Mouse (Mus musculus) embryonic fibroblast, embryonic 13.5 days (primary cell): Measurements from ENCODE around the gene Ncor2. TPM values are rescaled to one million over a fixed set of nuclear protein-coding genes. Genes with fewer than 3 reads are reported as not detected.

Source experiments
- H3K27ac ChIP-seq: 2 replicates; pipeline ENCODE4 v1.5.1; 2012; ENCODE audit warnings: low read length, control low read depth, inconsistent platforms; ENCODE audit not compliant: insufficient read depth
- H3K4me1 ChIP-seq: 2 replicates; pipeline ENCODE4 v1.6.1; 2011; ENCODE audit warnings: low read length; ENCODE audit not compliant: control insufficient read depth, insufficient read depth
- H3K4me3 ChIP-seq: 2 replicates; pipeline ENCODE4 v1.5.1; 2011; ENCODE audit warnings: mild to moderate bottlenecking, control low read depth, low read length; ENCODE audit not compliant: insufficient read depth
- CTCF ChIP-seq: IDR thresholded peaks from 2 replicates; pipeline ENCODE4 v1.5.1; 2011; ENCODE audit warnings: mild to moderate bottlenecking, control low read depth, low read length, moderate library complexity, borderline replicate concordance; ENCODE audit not compliant: insufficient read depth
- POLR2A ChIP-seq: IDR thresholded peaks from 2 replicates; pipeline ENCODE4 v1.6.1; 2011; ENCODE audit warnings: low read depth, mild to moderate bottlenecking, control low read depth, low read length, moderate library complexity
- polyA plus RNA-seq: library from polyadenylated mRNA; stranded (reverse); fragments of >200 nt; gene quantifications from 2 replicates; pipeline ENCODE4 v1.2.4, GENCODE M21; 2011; ENCODE audit warnings: low read depth; ENCODE audit not compliant: missing spikeins, insufficient read length

The Ncor2 gene
- polyA plus RNA-seq, 1 experiment, result 110 TPM

DNA sequence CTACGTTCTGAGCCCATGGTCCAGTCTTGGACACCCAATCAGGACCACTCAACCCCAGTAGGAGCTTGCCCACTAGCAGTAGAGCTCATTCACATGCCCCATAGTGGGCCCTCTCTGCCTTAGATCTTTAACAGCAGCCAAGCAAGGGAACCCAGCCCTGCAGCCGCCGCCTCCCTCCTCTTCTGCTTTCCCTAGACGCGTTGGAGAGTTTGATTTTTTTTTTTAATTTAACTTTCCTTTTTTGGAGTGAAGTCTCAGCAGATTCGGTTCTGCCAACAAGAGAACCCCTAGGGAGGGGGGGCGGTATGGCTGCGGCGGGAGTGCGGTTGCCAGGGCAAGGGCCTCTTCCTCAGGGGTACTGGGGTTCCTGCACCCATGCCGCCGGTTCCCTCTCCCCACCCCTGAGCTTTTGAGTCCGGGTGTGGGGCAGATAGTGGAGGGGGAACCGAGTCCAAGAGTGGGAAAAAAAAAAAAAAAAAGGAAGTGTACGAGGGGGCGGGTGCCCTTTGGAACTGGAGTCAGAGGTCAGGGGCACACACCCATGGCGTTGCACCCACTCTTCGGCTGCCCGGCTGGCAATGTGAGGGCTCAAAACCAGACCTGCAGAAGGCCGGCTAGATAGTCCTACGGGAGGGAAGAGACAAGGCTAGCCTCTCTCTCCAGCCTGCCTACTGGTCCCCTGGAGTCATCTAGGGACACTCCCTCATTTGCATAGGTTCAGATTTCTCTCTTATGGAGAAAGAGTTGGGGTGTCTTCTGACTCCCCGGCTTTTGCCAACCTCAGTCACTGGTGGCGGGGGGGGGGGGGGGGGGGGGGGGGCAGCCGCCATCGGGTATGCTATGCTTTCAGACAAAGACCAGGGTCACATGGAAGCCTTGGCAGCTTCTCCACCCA, 963 bp upstream of the Ncor2 start:
- Histone ChIP-seq H3K4me3 (peak overlapping the region; percentile 18), H3K4me1 (peaks cover 8% of the 10 kb centered on the region), H3K27ac (peak overlapping the region; percentile 95)
- peak; percentile 28; the same call in 1 of the 2 replicates for TF ChIP-seq POLR2A
- no peak for TF ChIP-seq CTCF

GRCm38 (mm10) chr5:125178171-125179006, 630 bp downstream of the Ncor2 start:
- Histone ChIP-seq H3K4me1 (peaks cover 13% of the 10 kb centered on the region; the same call in 1 of the 2 replicates), H3K27ac (peak overlapping the region; percentile 80), H3K4me3 (peak overlapping the region; percentile 98)
- TF ChIP-seq CTCF, result no peak
- TF ChIP-seq POLR2A, result no peak

GRCm38 (mm10) chr5:125177481-125178134, 1.4 kb downstream of the Ncor2 start:
- TF ChIP-seq POLR2A (peak; percentile 43; the same call in 1 of the 2 replicates), CTCF (no peak)
- Histone ChIP-seq H3K27ac (peak overlapping the region; percentile 80), H3K4me1 (peaks cover 16% of the 10 kb centered on the region; the same call in 1 of the 2 replicates), H3K4me3 (peak overlapping the region; percentile 98)

DNA sequence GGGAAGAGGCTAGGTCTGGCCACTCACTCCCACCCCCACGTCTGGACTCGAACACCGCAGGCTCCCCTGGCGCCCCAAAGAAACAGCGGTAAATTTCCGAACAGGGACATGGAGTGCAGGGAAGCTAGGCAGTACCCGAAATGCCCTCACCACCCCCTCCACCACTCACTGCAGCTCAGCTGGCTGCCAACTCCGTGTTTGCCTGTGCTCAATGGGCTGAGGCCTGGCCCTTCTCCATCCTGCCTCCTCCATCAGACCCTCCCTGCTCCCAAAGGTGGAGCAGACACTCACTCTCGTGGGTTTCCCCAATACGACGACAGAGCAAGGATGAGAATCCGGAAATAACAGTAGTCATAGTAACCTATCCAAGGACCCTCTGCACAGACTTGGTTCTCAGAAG, 2.2 kb downstream of the Ncor2 start:
- TF ChIP-seq POLR2A (no peak), CTCF (no peak)
- Histone ChIP-seq H3K27ac (peak overlapping the region; percentile 80), H3K4me3 (peak overlapping the region; percentile 98), H3K4me1 (peaks cover 16% of the 10 kb centered on the region; the same call in 1 of the 2 replicates)

DNA sequence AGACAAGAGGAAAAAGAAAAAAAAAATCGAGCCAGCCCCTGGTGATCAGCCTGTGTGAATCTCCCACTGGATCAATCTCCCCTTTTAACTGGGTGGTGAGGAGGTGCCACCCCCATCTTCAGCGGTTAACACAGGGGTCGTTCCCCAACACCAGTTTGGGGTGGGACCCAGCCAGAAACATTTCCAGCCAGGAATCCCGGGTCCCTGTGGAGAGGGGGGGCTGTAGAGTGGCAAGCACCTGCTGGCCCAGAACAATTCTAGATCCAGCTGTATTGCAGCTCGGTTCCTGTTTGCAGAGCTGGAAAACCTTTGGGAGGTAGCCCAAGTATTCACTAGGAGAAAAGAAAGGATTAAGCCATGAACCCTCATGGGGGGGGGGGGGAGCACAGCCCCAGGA, 2.7 kb downstream of the Ncor2 start:
- Histone ChIP-seq H3K27ac (no peak overlapping the region), H3K4me1 (peaks cover 16% of the 10 kb centered on the region; the same call in 1 of the 2 replicates), H3K4me3 (peak overlapping the region; percentile 98)
- TF ChIP-seq CTCF (no peak), POLR2A (no peak)

DNA sequence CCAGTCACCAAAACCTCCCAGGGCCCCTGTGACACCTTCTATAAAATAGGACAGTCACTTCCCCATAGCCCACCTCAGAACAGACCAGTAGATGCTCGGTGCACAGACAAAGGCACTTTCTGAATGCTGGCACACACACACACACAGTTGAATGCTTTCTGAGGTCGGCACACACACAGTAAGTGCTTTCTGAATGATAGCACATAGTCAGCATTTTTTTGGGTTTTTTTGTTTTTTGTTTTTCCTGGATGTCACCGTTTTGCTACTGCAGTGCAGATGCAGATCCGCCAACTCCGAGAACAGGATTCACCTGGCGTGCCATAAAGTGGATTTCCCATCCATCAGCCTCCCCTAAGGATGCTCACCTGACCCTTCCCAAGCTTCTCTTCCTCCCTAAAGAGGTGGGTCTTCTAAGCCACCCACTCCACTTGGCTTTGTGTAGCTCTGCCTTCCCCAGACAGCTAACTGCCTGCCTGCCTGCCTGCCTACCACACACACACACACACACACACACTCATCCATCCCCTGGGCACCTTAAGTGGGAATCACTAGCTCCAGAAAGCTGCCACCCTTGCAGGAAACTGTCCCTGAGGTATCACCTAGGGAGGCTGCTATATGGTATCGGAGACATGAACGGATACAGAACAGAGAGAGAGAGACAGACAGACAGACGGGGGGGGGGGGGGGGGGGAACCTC, 3.2 kb downstream of the Ncor2 start:
- peaks cover 16% of the 10 kb centered on the region; the same call in 1 of the 2 replicates for H3K4me1 ChIP-seq
- no peak overlapping the region for H3K4me3 ChIP-seq
- no peak overlapping the region for H3K27ac ChIP-seq
- TF ChIP-seq CTCF (no peak), POLR2A (no peak)

DNA sequence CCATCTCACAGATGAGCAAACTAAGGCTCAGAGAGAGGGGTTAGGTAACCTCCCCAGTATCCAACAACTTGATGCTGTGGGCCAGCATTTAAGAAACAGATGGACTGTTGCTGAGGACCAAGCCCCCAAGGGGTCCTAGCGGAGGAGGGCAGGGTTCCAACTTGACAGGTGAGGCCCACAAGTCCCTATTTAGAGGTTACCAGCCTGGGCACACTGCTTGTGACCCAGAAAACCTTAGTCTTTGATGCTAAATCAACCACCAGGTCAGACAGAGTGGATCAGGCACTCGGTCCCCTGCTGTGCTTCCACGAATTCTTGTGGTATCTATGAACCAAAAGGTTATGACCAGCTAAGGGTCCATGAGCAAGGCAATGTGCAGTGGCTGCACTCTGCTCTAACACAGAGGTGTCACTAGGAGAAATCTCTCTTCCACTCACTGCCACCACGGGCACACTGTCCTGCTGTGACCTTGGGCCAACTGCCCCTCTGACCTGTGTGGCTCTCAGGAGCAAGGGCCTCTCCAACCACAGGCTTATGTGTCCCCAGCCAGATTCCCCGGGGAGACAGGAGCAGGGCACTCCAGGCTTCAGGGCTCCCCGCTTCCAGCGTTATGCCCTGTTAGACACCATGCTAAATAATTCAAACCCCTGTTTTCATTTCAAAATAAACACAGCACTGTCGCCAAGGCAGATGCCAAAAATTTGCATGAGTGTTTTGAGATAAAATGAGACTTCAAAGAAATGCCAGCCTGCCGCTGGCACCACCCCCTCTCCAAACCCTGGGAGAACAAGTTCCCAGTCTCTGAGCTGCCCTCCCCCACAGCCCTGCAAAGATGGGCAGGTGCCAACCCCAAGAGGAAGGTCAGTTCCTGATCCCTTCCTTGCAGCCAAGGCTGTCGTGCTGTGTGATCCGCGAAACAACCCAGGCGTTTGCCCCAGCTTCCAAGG, 4.0 kb downstream of the Ncor2 start:
- Histone ChIP-seq H3K4me3 (no peak overlapping the region), H3K27ac (no peak overlapping the region), H3K4me1 (peaks cover 16% of the 10 kb centered on the region; the same call in 1 of the 2 replicates)
- TF ChIP-seq POLR2A (no peak), CTCF (no peak)

DNA sequence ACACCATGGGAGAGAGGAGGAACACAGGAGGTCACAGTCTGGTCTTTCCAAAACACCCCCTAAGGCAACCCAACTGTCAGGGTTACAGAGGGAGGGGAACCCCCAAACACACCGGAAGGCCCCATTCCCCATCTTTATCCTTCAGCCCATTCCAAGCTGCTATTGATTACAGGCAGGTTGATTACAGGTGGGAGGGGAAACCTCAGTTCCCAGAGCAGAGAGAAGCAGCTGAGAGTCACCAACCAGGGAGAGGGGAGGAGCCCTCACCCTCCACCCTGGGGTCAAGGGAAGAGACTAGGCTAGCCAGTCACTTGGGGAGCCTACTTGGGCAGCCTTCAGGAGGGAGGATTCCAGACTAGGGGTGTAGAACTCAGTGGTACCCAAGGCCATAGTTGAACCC, 5.2 kb downstream of the Ncor2 start:
- TF ChIP-seq POLR2A (no peak), CTCF (no peak)
- H3K4me3 ChIP-seq, result no peak overlapping the region
- no peak overlapping the region for H3K27ac ChIP-seq
- H3K4me1 ChIP-seq, result peaks cover 16% of the 10 kb centered on the region; the same call in 1 of the 2 replicates
